Mouse (Mus musculus): Measurements from ENCODE around the gene Fip1l1.
A peak's percentile ranks its signal among the peaks of the same experiment; 100 is the strongest.

Gene Fip1l1

DNA sequence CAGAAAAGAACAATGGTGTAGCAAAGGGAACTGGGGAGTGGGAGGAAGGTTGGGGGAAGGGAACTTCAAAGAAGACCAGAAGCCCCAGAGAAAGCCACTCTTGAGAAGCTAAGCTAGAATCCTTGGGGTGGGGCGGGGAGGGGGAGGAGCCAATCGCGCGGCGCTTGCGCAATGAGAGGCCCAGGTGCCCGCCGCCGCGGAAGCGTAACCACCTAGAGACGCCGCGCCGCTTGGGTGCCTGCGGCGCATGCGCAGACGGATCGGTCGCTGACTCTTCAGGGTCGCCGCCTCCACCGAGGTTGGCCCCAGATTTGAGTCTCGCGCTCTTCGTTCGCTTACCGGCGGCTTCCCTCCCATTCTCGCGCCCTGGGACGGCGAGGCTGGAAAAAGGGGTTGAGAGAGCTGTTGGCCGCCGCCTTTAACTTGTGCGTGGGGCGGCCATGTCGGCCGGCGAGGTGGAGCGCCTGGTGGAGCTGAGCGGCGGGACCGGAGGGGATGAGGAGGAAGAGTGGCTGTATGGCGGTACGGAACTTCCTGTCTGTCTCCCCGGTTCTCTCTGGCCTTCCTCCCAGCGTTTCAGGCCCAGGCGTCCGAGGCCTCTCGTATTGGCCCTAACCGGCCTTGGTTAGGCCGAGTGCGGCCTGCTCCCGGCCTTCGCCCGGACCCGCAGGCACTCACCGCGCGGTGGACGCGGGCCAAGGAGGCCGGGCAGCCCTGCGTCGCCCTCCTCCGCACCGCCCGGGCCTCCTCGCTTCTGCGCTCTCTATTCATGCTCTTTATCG lies at the start of gene Fip1l1:
Fip1l1 (plus strand) TSS at position 210 of the 782 bp plus-strand sequence.
- peak; percentile 90 for DNase-seq (ENCODE audit: low spot score)

DNA sequence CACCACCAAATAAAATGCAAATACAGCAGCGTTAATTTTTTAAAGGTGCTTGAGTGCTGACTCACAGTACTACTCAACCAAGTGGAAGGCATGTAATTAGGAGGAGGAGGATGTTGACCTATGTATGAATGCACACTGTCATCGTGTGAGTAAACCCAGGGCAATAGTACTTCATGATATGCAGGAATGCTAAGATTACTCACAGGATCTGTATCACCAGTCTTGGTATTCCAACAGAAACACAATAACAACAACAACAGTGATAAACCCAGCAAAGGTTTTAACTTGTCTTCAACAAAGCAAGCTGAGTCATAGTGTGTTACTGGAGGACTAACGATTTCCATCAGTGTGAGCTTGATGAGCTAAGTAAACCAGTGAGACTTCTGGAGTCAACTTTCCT lies 42.5 kb upstream of the Fip1l1 start:
- DNase-seq (ENCODE audit: low spot score): no peak

DNA sequence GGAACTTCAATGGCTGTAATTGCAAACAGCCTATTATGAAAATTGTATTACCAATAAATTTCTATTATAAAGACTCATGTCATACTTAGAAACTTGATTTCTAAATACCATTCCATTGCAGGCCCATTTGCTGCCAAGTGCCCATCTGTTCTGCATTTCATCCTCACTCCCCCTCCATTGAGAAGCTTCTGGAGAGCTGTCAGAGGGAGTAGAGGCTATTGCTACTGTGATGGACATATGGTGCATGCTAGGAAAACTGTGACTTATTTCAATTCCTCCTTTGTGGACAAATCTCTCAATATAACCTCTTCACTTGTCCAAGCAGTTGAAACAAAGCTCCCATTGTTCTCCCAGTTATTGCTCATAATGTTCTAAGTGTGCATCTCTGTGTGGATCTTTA lies 23.6 kb upstream of the Fip1l1 start:
- no peak for DNase-seq (ENCODE audit: low spot score)

DNA sequence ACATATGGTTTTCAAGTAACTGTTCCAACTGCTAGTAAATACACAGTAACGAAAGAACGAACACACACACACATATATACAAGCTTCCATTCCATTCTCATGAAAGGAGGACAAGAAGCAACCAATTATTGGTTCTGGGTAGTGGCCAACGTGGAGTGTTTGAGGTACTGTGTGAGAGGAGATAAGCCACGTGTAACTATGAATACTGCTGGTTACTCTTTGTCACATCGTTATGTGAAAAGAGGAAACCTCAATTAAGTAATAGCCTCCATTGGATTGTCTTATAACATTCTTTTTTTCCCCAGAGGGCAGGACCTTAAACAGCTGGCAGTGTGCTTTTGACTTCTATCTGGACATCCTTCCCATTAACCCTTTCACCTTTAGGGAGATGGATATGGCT lies 8.2 kb upstream of the Fip1l1 start:
- DNase-seq (ENCODE audit: low spot score): no peak

DNA sequence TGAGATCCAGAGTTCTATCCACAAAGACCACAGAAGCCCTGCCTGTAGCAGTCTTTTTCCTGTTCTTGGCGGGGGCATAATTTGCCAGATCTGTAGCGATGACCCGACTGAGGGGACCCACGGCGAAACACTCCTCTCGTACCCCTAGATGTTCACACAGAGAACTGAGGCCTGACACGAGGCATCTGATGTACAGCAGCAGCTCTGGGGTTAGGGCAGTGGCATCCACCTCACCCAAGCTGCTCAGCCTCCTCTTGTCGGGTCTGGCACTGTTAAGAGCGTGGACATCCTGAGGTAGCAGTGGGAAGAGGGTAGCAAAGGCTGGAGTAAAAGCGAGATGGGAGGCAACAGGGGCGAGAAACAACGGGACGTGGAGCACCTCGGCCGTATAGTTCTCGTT lies 4.5 kb upstream of the Fip1l1 start:
- no peak for DNase-seq (ENCODE audit: low spot score)

DNA sequence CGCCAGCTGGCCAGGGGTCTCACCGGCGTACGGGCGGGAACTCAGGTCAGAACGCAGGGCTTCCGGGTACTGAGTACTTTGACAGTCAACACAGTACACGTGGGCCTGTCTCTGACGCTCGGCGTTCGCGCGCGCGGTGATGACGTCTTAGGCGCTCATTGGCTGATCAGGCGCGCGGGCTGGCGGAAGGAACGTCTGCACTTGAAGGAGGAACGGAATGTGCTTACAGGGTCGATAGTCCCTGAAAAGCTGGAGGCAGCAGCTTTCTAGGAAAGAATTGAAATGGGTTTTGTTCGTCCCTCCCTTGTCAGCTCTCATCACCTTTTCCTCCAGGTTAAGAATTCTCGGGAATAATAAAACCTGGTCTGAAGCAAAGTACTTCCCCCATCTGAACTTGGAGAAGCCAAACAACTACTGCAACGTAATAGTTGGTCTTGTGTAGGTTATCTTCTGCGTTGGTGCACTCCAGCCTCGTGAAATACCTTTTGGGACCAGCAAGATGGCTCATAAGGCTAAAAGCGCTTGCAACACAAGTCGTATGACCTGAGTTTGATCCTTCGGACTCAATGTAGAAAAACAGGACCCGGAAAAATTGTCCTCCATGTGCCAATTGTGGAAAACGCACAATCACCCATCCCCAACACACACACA lies 3.5 kb upstream of the Fip1l1 start, which contains the start of gene Scfd2:
Scfd2 (minus strand) TSS at position 130 of the 651 bp plus-strand sequence.
- peak; percentile 97 for DNase-seq (ENCODE audit: low spot score)

DNA sequence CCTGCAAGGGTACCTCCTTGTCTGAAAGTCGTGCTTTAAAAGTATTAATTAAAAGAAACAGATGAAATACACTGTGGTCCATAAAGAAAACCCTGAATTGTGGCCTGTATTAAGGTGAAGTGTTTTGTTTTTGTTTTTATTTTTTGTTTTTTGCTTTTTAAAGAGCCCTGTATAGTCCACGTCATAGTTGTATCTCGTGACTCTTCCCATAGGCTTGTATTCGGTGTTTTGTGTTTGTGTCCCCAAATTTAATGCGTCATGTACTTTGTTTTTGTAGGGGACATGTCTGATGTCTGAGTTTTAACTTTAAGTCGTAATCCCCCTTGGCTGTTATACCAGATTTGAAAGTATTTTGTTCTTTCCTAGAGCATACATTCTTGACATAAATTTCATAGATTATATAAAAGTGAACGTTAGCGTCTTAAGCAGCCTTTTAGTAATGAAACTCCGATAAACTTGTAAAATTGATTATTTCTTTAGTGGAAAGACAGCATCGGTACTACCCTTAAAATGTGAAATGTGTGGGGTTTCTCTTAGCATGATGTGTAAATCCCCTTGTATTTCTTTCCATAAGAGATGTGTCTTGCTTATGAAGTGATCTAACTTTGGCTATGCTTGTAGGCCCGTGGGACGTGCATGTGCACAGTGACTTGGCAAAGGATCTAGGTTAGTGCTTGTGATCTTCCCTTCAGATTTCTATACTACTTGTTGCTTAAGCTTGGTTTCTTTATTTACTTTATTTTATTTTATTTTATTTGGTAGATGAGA lies 1.1 kb downstream of the Fip1l1 start:
- no peak for DNase-seq (ENCODE audit: low spot score)

DNA sequence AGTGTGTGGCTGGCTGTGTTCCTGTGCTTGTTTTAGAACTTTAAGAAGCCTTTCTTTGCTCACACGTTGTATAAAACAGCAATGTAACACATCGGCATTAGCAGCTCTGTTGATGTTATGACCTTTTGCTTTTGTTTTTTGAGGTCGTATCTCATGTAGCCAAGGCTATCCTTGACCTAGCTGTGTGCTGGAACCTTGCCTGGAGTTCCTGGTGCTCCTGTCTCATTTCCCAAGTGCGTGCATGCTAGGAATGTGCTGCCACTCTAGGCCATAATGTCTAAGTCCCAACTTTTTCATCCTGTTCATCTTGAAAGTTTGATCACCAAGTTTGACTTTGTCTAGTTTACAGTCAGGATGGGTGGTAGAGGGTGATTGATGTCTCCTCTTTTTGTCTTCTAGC lies 10.4 kb downstream of the Fip1l1 start:
- no peak for DNase-seq (ENCODE audit: low spot score)

DNA sequence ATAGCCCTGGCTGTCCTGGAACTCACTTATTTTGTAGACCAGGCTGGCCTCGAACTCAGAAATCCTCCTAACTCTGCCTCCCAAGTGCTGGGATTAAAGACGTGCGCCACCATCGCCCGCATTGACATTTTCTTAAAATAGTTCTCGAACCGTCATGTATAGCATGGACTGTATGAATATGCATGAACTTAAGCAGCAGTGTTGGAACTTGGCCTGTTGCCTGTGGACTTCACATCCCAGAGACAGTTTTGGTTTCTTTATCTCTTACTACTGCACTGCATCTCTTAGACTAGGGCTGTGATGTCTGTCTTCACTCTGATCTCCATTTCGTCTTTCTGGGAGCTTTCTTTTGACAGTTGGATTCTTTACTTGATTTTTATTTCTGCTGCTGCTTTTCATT lies 14.3 kb downstream of the Fip1l1 start:
- DNase-seq (ENCODE audit: low spot score): no peak

DNA sequence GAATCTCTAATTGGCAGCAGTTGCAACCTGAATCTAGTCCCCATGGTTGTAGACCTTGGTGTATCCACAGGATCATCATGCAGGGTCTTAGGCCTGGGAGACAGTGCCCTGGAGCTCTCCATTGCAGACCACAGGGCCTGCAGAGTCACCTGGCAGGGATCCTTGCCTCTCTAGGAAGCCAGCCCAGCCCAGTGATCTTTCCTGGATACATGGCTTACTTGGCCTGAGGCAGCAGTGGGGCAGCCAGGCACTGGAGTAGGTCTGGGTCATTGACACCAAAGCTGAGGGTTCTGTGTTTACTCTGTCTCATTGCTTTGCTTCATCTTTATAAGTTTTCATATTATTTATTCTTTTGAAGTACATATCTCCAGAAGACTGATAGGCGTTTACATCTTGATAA lies 25.9 kb downstream of the Fip1l1 start:
- DNase-seq (ENCODE audit: low spot score): peak; percentile 6

DNA sequence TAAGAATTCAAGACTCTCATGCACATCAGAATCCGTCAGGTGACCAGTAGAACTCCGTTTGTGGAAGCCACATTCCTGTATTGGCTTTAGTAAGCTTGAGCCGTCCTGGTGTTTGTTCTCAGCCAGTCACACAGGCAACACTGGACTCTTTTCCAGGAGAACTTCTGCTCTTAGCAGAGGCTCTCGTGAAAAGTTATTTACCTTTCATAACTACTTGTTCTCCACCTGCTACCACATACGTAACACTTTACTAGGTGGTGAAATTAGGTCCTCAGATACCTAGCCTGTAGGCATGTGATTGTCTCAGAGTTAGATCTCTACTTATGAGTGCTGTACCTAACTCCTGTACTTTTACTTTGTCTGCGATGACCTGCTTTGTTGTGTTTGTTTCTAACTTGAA lies 36.5 kb downstream of the Fip1l1 start:
- DNase-seq (ENCODE audit: low spot score): no peak

DNA sequence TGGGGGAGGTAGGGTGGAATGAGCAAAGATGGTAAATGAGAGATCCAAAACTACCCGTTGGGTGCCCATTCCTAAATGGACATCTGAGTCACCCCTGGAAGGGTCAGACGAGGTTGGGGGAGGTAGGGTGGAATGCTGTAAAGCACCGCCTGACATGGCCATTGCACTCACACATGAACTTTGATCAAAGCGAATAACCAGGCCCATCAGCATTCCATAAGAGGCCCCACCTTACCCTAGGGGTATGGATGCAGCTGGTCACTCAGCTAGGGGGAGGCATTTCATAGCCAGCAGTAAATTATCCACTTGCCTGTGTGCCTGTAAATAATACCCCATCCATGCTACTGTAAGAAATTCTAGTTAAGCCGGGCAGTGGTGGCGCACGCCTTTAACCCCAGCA lies 53.9 kb downstream of the Fip1l1 start:
- DNase-seq (ENCODE audit: low spot score): no peak

DNA sequence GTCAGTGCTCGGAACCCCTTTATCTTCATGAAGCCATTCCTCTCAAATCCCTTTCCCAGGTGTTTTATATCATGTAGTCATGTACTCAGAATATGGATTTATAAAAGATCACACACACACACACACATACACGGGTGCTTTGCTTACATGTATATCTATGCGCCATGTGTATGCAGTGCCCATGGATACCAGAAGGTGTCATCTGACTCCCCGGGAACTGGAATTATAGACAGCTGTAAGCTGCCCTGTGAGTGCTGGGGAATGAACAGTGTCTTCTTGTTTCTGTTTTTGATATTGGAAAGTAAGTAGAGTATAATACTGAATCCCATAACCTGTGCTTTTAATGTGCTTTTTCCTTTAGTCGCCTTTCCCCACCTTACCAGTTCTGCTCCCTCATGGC lies 56.2 kb downstream of the Fip1l1 start:
- DNase-seq (ENCODE audit: low spot score): no peak

DNA sequence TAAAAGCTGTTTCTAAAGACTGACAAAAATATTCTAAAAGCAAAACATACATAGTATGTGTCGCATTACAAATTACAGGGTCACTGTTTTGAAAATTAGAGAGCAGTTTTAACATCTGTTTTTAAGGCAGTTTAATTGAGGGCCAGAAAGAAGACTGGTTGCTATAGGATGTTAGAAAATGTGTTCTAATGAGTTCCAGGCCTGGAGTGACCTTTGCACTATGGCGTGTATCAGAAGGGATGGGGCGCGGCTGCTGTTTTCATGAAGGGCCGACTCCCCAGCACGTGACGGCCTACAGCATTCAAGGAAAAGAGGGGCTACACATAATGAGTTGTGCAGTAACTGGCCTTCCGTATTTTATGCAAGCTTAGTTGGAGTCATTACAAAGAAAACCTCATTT lies 57.9 kb downstream of the Fip1l1 start:
- no peak for DNase-seq (ENCODE audit: low spot score)

DNA sequence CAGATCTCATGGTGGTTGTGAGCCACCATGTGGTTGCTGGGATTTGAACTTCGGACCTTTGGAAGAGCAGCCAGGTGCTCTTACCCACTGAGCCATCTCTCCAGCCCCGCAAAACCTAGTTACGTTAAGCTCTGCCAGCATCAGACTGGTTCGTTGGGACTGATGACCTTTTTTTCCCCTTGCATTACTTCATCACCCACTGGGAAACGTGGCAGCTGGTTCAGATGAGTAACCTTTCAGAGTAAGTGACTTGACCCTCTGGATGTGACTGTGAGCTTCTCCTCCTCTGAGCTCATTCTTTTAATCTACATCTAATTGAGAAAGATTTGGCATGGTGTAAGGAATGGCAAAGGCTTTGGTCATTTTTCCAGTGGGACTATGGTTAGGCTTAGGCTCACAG lies 64.8 kb downstream of the Fip1l1 start:
- DNase-seq (ENCODE audit: low spot score): no peak

DNA sequence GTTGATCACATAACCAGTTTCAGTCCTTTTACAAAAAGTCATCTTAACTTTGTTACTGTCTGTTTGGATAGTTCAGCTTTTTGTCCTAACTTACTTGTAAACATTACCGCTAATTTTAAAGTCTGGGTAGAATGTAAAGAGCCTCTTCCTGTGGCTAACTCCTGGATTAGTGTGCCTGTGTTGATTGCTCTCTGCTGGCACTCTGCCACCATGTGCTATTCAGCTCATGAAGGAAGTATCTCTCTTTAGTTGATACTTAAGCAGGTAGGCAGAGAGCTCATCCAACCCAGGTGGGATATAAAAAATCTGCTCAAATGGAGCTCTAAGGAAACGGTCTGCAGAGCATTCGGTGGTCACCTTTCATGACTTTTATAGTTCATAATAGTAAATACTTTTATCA lies 65.9 kb downstream of the Fip1l1 start:
- no peak for DNase-seq (ENCODE audit: low spot score)

DNA sequence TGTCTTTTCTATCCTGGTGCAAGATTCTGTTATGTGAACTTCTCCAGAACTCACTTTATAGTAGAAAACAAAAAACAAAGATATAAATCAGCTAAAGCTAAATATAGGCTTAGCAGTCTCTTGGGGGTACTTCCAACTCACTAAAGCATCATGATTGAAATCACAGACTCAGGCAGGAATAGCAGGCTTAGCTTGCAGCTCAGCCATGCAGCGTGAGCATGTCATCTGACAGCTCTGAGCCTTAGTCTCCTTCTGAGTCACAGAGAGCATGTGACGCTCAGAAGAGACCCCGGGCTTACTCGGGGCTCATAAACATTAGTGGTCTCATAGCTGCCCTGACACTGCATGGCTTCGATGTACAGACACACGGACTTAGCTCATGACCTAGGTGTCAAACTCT lies 66.7 kb downstream of the Fip1l1 start:
- no peak for DNase-seq (ENCODE audit: low spot score)

DNA sequence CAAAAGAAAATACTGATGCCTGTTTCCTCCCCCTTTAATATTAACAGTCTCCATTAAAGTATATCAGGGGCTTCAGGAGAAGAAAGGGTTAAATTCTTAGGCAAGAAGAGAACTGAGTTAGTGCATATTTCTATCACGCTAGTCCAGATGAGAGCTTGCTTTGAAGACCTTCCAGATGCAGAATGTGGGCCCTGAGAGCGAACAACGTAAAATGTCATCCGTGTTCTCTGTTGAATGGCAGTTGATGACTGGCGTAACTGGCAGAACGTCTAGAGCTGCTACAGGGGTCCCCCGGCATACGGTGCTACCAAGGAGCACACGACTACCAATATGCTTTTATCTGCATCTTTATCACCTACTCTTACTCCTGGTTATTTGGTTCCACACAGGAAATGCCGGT lies 67.1 kb downstream of the Fip1l1 start:
- DNase-seq (ENCODE audit: low spot score): no peak

DNA sequence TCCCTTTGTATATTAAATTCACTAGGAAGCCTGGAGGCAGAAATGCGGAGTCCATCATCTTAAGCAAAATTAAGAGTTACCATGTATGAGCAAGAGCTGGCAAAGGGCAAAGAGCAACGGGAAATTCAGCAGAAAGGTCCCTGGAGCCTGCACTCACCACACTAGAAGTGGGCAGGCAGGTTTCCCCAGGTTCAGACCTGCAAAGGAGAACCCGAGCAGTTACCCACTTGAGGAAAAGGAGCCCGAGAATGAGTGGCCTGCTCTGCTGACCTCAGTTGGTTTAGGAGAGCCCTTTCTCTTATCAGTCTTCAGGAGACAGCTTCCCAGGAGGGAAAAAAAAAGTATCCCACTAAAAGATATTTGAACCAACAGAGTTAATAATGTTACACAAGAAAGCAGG lies 68.1 kb downstream of the Fip1l1 start:
- no peak for DNase-seq (ENCODE audit: low spot score)

DNA sequence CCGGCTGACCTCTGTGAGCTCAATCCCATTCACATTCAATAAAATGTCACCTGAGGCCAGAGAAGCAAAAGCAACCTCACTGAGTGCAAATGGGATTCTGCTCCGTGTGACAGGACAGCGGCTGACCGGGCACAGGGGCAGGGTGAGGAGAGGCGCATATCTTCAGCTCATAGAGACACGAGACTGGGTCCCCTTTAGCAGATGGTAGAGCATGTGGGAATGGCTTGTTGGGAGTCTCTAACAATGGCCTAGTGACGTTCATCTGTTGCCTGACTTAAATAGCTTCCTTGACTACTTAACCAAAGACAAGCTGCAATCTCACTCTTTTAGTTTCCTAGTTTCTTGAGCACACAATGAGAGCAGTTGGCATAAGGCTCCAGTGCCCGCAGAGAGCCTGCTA lies 71.0 kb downstream of the Fip1l1 start:
- no peak for DNase-seq (ENCODE audit: low spot score)

DNA sequence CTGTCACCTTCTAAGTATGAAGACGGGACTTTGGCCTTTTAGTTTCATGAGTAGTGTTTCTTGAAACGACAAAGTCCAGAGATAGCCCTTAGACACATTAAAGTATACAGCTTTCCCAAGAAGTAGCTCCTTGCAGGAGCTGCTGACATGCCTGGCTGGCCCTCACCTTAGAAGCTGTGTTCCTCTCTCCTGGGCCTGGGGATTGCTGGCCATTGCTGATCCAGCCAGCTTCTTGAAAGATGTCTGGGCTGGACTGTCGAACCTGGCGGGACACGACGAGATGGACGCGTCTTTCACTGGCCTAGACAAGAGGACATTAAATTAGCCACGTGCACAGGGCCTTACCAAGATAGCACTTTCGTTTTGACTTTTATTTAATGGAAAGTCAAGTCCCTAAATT lies 75.3 kb downstream of the Fip1l1 start:
- no peak for DNase-seq (ENCODE audit: low spot score)

DNA sequence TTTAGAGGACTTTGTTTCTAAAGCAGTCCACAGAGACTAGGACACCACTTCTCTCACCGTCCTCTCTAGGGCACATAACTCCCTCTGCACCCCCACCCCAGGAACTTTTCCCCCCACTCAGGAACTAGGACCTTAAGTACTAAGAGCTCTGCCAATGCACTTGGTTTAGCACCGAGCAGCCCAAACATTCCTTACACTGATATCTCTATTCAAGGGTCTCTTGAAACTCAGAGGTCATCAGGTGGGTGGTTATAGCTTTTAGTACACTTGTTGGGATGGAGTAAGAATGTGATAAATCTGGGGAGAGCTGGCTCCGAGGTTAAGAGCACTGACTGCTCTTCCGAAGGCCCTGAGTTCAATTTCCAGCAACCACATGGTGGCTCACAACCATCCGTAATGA lies 77.5 kb downstream of the Fip1l1 start:
- DNase-seq (ENCODE audit: low spot score): no peak

DNA sequence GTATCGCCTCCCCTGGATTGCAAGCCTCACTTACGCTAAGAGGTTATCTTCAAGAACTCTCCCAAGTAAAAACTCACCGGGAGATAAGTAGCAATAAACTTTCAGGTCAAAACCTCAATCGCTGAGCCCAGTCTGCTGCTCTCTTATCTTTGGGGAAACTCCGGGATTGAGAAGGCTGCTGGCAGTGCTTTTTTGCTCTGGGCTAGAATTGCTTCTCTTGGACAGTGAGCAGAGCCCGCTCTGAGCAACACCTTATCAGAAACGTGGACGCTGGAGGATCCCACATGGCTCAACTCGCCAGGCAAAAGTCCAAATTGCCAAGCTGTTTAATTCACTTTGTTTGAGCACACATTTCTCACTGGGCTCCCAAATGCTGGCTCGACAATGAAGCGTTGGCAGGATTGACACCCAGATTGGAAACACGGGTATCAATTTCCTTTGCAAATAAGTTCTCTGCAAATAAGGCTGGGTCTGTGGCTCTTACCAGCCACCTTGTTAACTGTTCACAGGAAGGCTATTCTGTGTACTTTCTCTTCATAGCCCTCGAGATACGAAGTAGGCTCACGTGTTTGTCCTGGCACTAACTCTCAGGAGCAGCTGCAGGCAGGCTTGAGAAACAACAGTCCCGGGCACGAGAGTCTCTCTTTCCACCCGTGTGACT lies 78.4 kb downstream of the Fip1l1 start:
- no peak for DNase-seq (ENCODE audit: low spot score)
